11 mouse cellular contexts compared by ENCODE assay signal in the genomic region with DNA sequence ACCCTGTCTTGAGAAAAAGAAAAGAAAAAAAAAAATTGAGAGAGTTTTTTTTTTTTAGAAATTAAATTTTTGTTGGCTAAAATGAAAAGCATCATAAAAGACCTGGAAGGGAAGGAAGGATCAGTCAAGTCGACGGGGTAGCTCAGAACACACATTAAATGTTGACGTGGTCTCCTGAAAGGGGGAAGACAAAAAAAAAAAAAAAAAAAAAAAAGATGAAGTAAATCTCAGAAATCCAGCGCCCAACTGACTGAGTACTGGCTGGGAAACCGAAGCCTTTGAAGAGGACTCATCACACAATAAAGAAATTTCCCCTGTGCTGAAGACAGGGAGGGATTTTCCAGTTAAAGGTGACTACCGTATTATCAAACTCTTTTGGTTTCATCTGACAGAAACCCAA.
"Had no signal": no experiment of that assay in that cellular context is flagged by ENCODE, and none has a peak within 500 bp of the region (broad histone marks: within the 10 kb centered on the region; RNA-seq: fewer than 3 reads in every experiment).

No protein-coding gene starts in this region.

- DNase-seq: lung, adult 18-20 months; lung, embryonic 14.5 days; lung, postnatal 10 days; lung, postnatal 4 days; midbrain, embryonic 14.5 days; right cerebral cortex, postnatal 14 days; spleen, adult 18-20 months; thymus, adult 2 months; thymus, postnatal 25 days; thymus, postnatal 4 days had no signal

- ATAC-seq: midbrain, embryonic 16.5 days had no signal
